ENCODE assay signal across 16 mouse cellular contexts in the genomic region with DNA sequence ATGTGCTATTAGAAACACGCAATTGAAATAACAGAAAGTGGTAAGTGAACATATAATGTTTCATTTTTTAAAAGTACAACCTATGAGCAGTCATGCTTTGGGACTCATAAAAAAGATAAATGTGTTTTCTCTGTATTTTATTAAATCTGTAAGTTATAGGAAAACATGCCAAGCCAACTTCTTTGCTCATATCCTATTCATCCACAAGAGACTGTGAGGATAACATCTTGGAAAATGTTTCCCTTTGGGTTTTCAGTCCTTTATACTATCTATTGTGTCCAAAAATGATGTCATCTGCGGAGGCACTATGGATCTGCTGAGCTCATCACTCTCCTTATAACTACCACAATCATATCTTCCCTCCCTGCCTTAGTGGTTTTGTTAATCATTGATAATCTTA.
"Had no signal": no experiment of that assay in that cellular context is flagged by ENCODE, and none has a peak within 500 bp of the region (broad histone marks: within the 10 kb centered on the region; RNA-seq: fewer than 3 reads in every experiment).

No protein-coding gene starts in this region.

- H3K27me3 ChIP-seq: neural tube, embryonic 13.5 days; neural tube, embryonic 15.5 days; stomach, embryonic 15.5 days had no signal

- H3K4me2 ChIP-seq: neural tube, embryonic 13.5 days; neural tube, embryonic 15.5 days; stomach, embryonic 15.5 days had no signal

- H3K9ac ChIP-seq: neural tube, embryonic 13.5 days; neural tube, embryonic 15.5 days; stomach, embryonic 15.5 days had no signal

- H3K9me3 ChIP-seq: neural tube, embryonic 13.5 days; neural tube, embryonic 15.5 days; stomach, embryonic 15.5 days had no signal

- H3K4me3 ChIP-seq: neural tube, embryonic 13.5 days; neural tube, embryonic 15.5 days; stomach, embryonic 15.5 days had no signal

- DNase-seq: retina, postnatal 1 day; right cerebral cortex, adult 18-20 months; right cerebral cortex, postnatal 14 days; right cerebral cortex, postnatal 25 days; right cerebral cortex, postnatal 4 days; spleen, adult 18-20 months; thymus, adult 18-20 months; thymus, adult 2 months; thymus, postnatal 14 days; thymus, postnatal 25 days; thymus, postnatal 36 days; thymus, postnatal 4 days had no signal

- H3K27ac ChIP-seq: neural tube, embryonic 13.5 days; neural tube, embryonic 15.5 days; stomach, embryonic 15.5 days; stomach, postnatal 0 days had no signal

- H3K36me3 ChIP-seq: neural tube, embryonic 13.5 days; neural tube, embryonic 15.5 days; stomach, embryonic 15.5 days had no signal

- H3K4me1 ChIP-seq: neural tube, embryonic 13.5 days; neural tube, embryonic 15.5 days; stomach, embryonic 15.5 days had no signal
